Mouse (Mus musculus) forebrain, postnatal 0 days (tissue): ENCODE data around the gene Pex16. TPM values are rescaled to one million over a fixed set of nuclear protein-coding genes. Genes with fewer than 3 reads are reported as not detected.

Experiments
- ATAC-seq: fragments of 200-750 bp; cut with Nextera tagmentation; 2 replicates; pipeline ENCODE4 v1.8.0; 2017; ENCODE audit warnings: mild to moderate bottlenecking, moderate library complexity
- DNase-seq: peaks from one replicate; pipeline ENCODE4 v3.0.0-alpha.2; 2015
- H3K27ac ChIP-seq: fragments of 300-500 bp; sonication (generic); 2 replicates; pipeline ENCODE4 v1.5.1; 2014; ENCODE audit warnings: low read depth, mild to moderate bottlenecking, antibody characterized with exemption, low read length, moderate library complexity, mixed read lengths
- H3K27me3 ChIP-seq: fragments of 300-500 bp; sonication (generic); 2 replicates; pipeline ENCODE4 v1.6.1; 2014; ENCODE audit warnings: mild to moderate bottlenecking, low read length, mixed read lengths; ENCODE audit not compliant: insufficient read depth
- H3K36me3 ChIP-seq: fragments of 300-500 bp; sonication (generic); 2 replicates; pipeline ENCODE4 v1.6.1; 2014; ENCODE audit warnings: mild to moderate bottlenecking, moderate library complexity; ENCODE audit not compliant: insufficient read depth
- H3K4me1 ChIP-seq: fragments of 300-500 bp; sonication (generic); 2 replicates; pipeline ENCODE4 v1.6.1; 2014; ENCODE audit warnings: antibody characterized with exemption; ENCODE audit not compliant: insufficient read depth
- H3K4me2 ChIP-seq: fragments of 300-500 bp; sonication (generic); 2 replicates; pipeline ENCODE4 v1.6.1; 2014; ENCODE audit warnings: low read depth, mild to moderate bottlenecking, moderate library complexity
- H3K4me3 ChIP-seq: fragments of 300-500 bp; sonication (generic); 2 replicates; pipeline ENCODE4 v1.5.1; 2014; ENCODE audit warnings: low read depth, low read length, mixed read lengths
- H3K9ac ChIP-seq: fragments of 300-500 bp; sonication (generic); 2 replicates; pipeline ENCODE4 v1.6.1; 2014; ENCODE audit warnings: mild to moderate bottlenecking
- H3K9me3 ChIP-seq: fragments of 300-500 bp; sonication (generic); 2 replicates; pipeline ENCODE4 v1.6.1; 2016; ENCODE audit warnings: low read length
- CTCF ChIP-seq: sonication (generic); IDR thresholded peaks from 2 replicates; pipeline ENCODE4 v1.5.1; 2016; ENCODE audit warnings: antibody characterized with exemption, control low read depth, low read depth
- WGBS: fragments of 180-500 bp; shearing (Covaris S2); extraction: QIAGEN DNeasy Blood & Tissue Kit; methylation state at CpG from one replicate; pipeline ENCODE4 v1.1.7; 2014; 5-methylcytosine and 5-hydroxymethylcytosine counted together
- polyA plus RNA-seq: library from polyadenylated mRNA; unstranded; fragments of >200 nt; fragmentation: Nextera tagmentation; extraction: Ambion mirVana; gene quantifications from 2 replicates; pipeline ENCODE4 v1.2.1, GENCODE M21; 2015
- total RNA-seq: library from RNA; depleted of rRNA; stranded (reverse); fragments of >200 nt; gene quantifications from 2 replicates; pipeline ENCODE4 v1.2.3, GENCODE M21; 2014

Pex16 gene
- total and polyA plus RNA-seq, 2 experiments from 2014 or later, result 41.1 to 53.2 TPM

- no peak overlapping the region for H3K27ac ChIP-seq
- H3K36me3 ChIP-seq, result peaks cover 43% of the 10 kb centered on the region
- H3K4me1 ChIP-seq, result no peaks in the 10 kb centered on the region
- H3K9ac ChIP-seq, result no peak overlapping the region
- TF ChIP-seq CTCF, result no peak
- ATAC-seq (no peak), DNase-seq (no peak)
- H3K4me2 ChIP-seq, result no peak overlapping the region
- 96% methylated on average over 2 of the region's 2 CpGs for WGBS
- no peaks in the 10 kb centered on the region for H3K9me3 ChIP-seq
- no peak overlapping the region for H3K4me3 ChIP-seq
- no peaks in the 10 kb centered on the region for H3K27me3 ChIP-seq
Observed at GRCm38 (mm10) chr2:92331871-92332270, 42.6 kb upstream of the Pex16 start.

- Histone ChIP-seq H3K4me3 (no peak overlapping the region), H3K27ac (no peak overlapping the region), H3K36me3 (peaks cover 25% of the 10 kb centered on the region), H3K4me1 (no peaks in the 10 kb centered on the region), H3K27me3 (no peaks in the 10 kb centered on the region), H3K4me2 (no peak overlapping the region), H3K9ac (no peak overlapping the region), H3K9me3 (no peaks in the 10 kb centered on the region)
- DNase-seq, result no peak
- no peak for TF ChIP-seq CTCF
- ATAC-seq, result no peak
Observed at GRCm38 (mm10) chr2:92342418-92342817, 32.1 kb upstream of the Pex16 start.

- DNase-seq, result no peak
- no peak overlapping the region for H3K27ac ChIP-seq
- H3K9ac ChIP-seq, result no peak overlapping the region
- no peak overlapping the region for H3K4me3 ChIP-seq
- peaks cover 52% of the 10 kb centered on the region for H3K36me3 ChIP-seq
- H3K9me3 ChIP-seq, result no peaks in the 10 kb centered on the region
- no peak for ATAC-seq
- WGBS, result 89% methylated on average over 2 of the region's 2 CpGs
- TF ChIP-seq CTCF, result no peak
- no peaks in the 10 kb centered on the region for H3K27me3 ChIP-seq
- H3K4me1 ChIP-seq, result no peaks in the 10 kb centered on the region
- H3K4me2 ChIP-seq, result no peak overlapping the region
Observed at GRCm38 (mm10) chr2:92347191-92347590, 27.3 kb upstream of the Pex16 start.

GRCm38 (mm10) chr2:92349589-92350425, 24.7 kb upstream of the Pex16 start:
- Histone ChIP-seq H3K27ac (no peak overlapping the region; the same call in 1 of the 2 replicates), H3K9me3 (no peaks in the 10 kb centered on the region), H3K9ac (no peak overlapping the region), H3K36me3 (peaks cover 44% of the 10 kb centered on the region), H3K4me2 (no peak overlapping the region), H3K4me1 (no peaks in the 10 kb centered on the region), H3K27me3 (no peaks in the 10 kb centered on the region), H3K4me3 (no peak overlapping the region)
- ATAC-seq, result peak; percentile 66
- 70% methylated on average over 6 of the region's 6 CpGs for WGBS
- TF ChIP-seq CTCF, result no peak
- DNase-seq, result no peak

GRCm38 (mm10) chr2:92350686-92351085, 23.8 kb upstream of the Pex16 start:
- TF ChIP-seq CTCF, result no peak
- 87% methylated on average over 5 of the region's 5 CpGs for WGBS
- Histone ChIP-seq H3K27ac (no peak overlapping the region), H3K9ac (no peak overlapping the region), H3K4me1 (no peaks in the 10 kb centered on the region), H3K9me3 (no peaks in the 10 kb centered on the region), H3K4me3 (no peak overlapping the region), H3K36me3 (peaks cover 40% of the 10 kb centered on the region), H3K27me3 (no peaks in the 10 kb centered on the region), H3K4me2 (no peak overlapping the region)
- DNase-seq (no peak), ATAC-seq (no peak)

- Histone ChIP-seq H3K9ac (no peak overlapping the region), H3K36me3 (peaks cover 51% of the 10 kb centered on the region), H3K27me3 (no peaks in the 10 kb centered on the region), H3K9me3 (no peaks in the 10 kb centered on the region), H3K4me1 (no peaks in the 10 kb centered on the region), H3K4me2 (no peak overlapping the region), H3K4me3 (no peak overlapping the region), H3K27ac (no peak overlapping the region)
- 25% methylated on average over 5 of the region's 5 CpGs for WGBS
- DNase-seq (no peak), ATAC-seq (peak; percentile 60)
- TF ChIP-seq CTCF, result no peak
Observed at GRCm38 (mm10) chr2:92353402-92353801, 21.1 kb upstream of the Pex16 start.

- no peak overlapping the region for H3K4me3 ChIP-seq
- ATAC-seq, result no peak
- no peak for DNase-seq
- no peaks in the 10 kb centered on the region for H3K4me1 ChIP-seq
- WGBS, result 79% methylated on average over 6 of the region's 6 CpGs
- H3K27me3 ChIP-seq, result no peaks in the 10 kb centered on the region
- H3K36me3 ChIP-seq, result peaks cover 53% of the 10 kb centered on the region
- H3K27ac ChIP-seq, result no peak overlapping the region
- no peak overlapping the region for H3K9ac ChIP-seq
- H3K9me3 ChIP-seq, result no peaks in the 10 kb centered on the region
- TF ChIP-seq CTCF, result no peak
- no peak overlapping the region for H3K4me2 ChIP-seq
Observed at GRCm38 (mm10) chr2:92354224-92354623, 20.3 kb upstream of the Pex16 start.
